Mouse (Mus musculus) heart, adult 11 months (tissue): ENCODE results near the gene Fam114a1.

Source experiments
- DNase-seq: peaks from one replicate; pipeline ENCODE4 v3.0.0; 2022

Gene Fam114a1

GRCm38 (mm10) chr5:65006011-65006491 is 36.2 kb downstream of the Fam114a1 start:
- DNase-seq, result no peak

- DNase-seq, result no peak
These were observed 42.2 kb downstream of the Fam114a1 start for GRCm38 (mm10) chr5:65011901-65012573.

GRCm38 (mm10) chr5:65015508-65015907 is 45.6 kb downstream of the Fam114a1 start:
- DNase-seq, result no peak

- no peak for DNase-seq
These were observed 49.2 kb downstream of the Fam114a1 start for GRCm38 (mm10) chr5:65019109-65019508.

- no peak for DNase-seq
These were observed 50.0 kb downstream of the Fam114a1 start for GRCm38 (mm10) chr5:65019823-65020222.

GRCm38 (mm10) chr5:65022006-65022405 is 52.1 kb downstream of the Fam114a1 start:
- DNase-seq, result no peak

GRCm38 (mm10) chr5:65024641-65025040 is 54.8 kb downstream of the Fam114a1 start:
- DNase-seq, result no peak

GRCm38 (mm10) chr5:65025916-65026315 is 56.0 kb downstream of the Fam114a1 start:
- DNase-seq, result no peak

GRCm38 (mm10) chr5:65026776-65027175 is 56.9 kb downstream of the Fam114a1 start:
- no peak for DNase-seq

- no peak for DNase-seq
These were observed 58.1 kb downstream of the Fam114a1 start for GRCm38 (mm10) chr5:65028019-65028418.

- peak; percentile 95 for DNase-seq
These were observed 66.7 kb downstream of the Fam114a1 start for GRCm38 (mm10) chr5:65036597-65036996.

- DNase-seq, result no peak
These were observed 68.4 kb downstream of the Fam114a1 start for GRCm38 (mm10) chr5:65038305-65038704.

- peak; percentile 96 for DNase-seq
These were observed 69.1 kb downstream of the Fam114a1 start for GRCm38 (mm10) chr5:65038811-65039571.

GRCm38 (mm10) chr5:65040463-65040862 is 70.6 kb downstream of the Fam114a1 start:
- DNase-seq, result no peak

- DNase-seq, result no peak
These were observed 73.6 kb downstream of the Fam114a1 start for GRCm38 (mm10) chr5:65043407-65043895.

GRCm38 (mm10) chr5:65045642-65046370 is 75.9 kb downstream of the Fam114a1 start:
- DNase-seq, result no peak

GRCm38 (mm10) chr5:65046442-65047284 is 76.8 kb downstream of the Fam114a1 start:
- no peak for DNase-seq

GRCm38 (mm10) chr5:65047285-65047855 is 77.5 kb downstream of the Fam114a1 start:
- no peak for DNase-seq

GRCm38 (mm10) chr5:65049880-65050279 is 80.0 kb downstream of the Fam114a1 start:
- no peak for DNase-seq

GRCm38 (mm10) chr5:65051513-65051912 is 81.6 kb downstream of the Fam114a1 start:
- no peak for DNase-seq

GRCm38 (mm10) chr5:65057596-65057995 is 87.7 kb downstream of the Fam114a1 start:
- no peak for DNase-seq

GRCm38 (mm10) chr5:65059806-65060205 is 89.9 kb downstream of the Fam114a1 start:
- no peak for DNase-seq
